Mouse (Mus musculus): Measurements from ENCODE around the gene Gse1.

DNA sequence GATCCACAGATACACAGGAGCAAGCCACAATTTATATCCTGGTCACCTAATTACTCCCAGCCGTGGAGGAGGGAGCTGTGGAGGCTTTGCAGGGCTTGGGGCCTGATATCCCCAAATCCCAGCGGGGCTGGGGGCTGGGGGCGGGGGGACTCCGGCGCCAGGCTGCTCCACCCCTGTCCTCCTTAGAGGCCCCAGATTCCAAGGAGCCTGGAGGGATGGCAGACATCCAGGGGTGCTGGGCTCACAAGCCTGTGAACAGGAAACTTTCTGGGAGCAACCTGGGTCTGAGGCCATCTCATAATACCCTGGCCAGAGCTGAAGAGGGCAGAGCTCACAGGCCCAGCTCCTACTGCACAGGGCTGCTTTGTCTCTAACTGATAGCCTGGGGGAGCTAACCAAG is 54.2 kb downstream of the Gse1 start:
- TF ChIP-seq CTCF (IDR thresholded peaks at IDR 0.05; ENCODE audit: extremely low read depth, insufficient read length, insufficient replicate concordance, low read depth, low read length) (no peak), POLR2A (IDR thresholded peaks at IDR 0.05; ENCODE audit: low read depth, low read length) (no peak)
